Mouse (Mus musculus) megakaryocyte, embryonic 14.5 days (primary cell): ENCODE results near the gene D6Ertd527e. TPM values are rescaled to one million over a fixed set of nuclear protein-coding genes. Genes with fewer than 3 reads are reported as not detected.

ENCODE experiments used
- H3K27me3 ChIP-seq: replicated peaks from 2 replicates; pipeline ENCODE3; 2012; ENCODE audit warnings: inconsistent platforms
- H3K36me3 ChIP-seq: replicated peaks from 2 replicates; pipeline ENCODE3; 2012; ENCODE audit warnings: low read length, inconsistent platforms, mixed read lengths
- H3K4me1 ChIP-seq: 2 replicates; pipeline ENCODE4 v1.6.1; 2012; ENCODE audit warnings: inconsistent platforms
- H3K4me3 ChIP-seq: replicated peaks from 2 replicates; pipeline ENCODE3; 2012; ENCODE audit warnings: moderate library complexity, mild to moderate bottlenecking, inconsistent platforms
- H3K9me3 ChIP-seq: 2 replicates; pipeline ENCODE4 v1.6.1; 2012; ENCODE audit warnings: inconsistent platforms
- FLI1 ChIP-seq: IDR thresholded peaks from 2 replicates; pipeline ENCODE4 v1.6.1; 2012; ENCODE audit warnings: low read length, inconsistent platforms, mixed read lengths
- GATA1 ChIP-seq: IDR thresholded peaks from 3 replicates; pipeline ENCODE4 v1.6.1; 2012; ENCODE audit warnings: mixed read lengths, low read length, inconsistent platforms, borderline replicate concordance
- polyA plus RNA-seq: library from polyadenylated mRNA; stranded (reverse); fragments of >175 nt; gene quantifications from 2 replicates; pipeline ENCODE4 v1.2.3, GENCODE M21; 2012; ENCODE audit warnings: low replicate concordance; ENCODE audit not compliant: insufficient read depth

D6Ertd527e gene
- polyA plus RNA-seq, 1 experiment, result not detected

DNA sequence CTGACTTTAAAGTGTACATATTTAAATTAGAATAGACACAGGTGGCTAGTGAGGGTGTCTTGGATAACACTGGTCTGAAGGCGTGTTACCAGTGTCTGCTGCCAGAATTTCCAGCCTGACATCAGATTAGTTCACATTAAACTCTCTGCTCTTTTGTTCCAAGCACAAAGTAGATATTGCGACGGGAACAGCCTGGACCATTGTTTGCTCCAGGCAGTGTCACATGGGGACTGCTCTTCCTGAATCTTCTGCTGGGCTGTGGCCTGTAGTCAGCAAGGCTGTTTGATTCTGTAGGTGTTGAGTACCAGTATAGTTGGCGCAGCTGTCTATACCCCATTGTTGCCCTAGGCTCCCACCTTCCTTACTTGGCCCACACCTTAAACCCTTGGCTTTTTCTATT lies 19.4 kb downstream of the D6Ertd527e start:
- TF ChIP-seq GATA1, result no peak
- TF ChIP-seq FLI1, result no peak
- H3K9me3 ChIP-seq, result peaks cover 14% of the 10 kb centered on the region
- H3K36me3 ChIP-seq, result no peaks in the 10 kb centered on the region
- H3K27me3 ChIP-seq, result peaks cover 30% of the 10 kb centered on the region
- H3K4me3 ChIP-seq, result no peak overlapping the region
- H3K4me1 ChIP-seq, result peaks cover 3% of the 10 kb centered on the region; the same call in 1 of the 2 replicates

DNA sequence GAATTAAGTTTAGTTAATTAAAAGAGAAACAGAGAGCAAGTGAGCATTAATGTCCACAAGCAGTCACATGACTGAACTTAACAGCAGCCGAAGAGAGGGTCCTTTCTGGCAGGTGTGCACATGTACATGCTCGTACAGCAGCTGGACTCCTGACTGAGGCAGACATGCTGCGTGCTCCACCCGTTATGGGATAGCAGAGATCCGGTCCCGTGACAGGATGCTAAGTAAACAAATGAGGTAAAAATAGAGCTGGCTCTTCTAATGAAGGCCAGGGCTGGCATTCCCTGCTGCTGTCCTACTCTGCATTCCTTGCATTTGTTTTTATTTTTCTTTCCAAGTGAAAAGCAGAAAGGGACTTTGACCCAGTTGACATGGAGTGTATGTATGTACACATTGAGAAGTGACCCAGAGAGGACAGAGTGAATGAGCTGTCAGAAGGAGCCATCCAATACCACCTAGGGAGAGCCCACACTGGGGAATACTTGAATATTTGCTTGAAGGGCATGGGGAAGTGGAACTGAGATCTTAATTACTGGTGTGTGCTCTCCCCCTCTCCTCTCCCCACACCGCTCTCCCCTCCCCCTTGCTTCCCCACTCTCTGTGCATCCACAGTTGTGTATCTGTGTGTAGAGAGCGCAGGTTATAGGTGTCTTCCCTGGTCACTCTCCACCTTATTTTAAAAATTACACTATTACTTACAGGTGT lies 22.7 kb downstream of the D6Ertd527e start:
- no peaks in the 10 kb centered on the region for H3K36me3 ChIP-seq
- H3K4me1 ChIP-seq, result peaks cover 3% of the 10 kb centered on the region; the same call in 1 of the 2 replicates
- peaks cover 21% of the 10 kb centered on the region for H3K27me3 ChIP-seq
- no peak overlapping the region for H3K4me3 ChIP-seq
- TF ChIP-seq GATA1 (no peak), FLI1 (no peak)
- peaks cover 21% of the 10 kb centered on the region for H3K9me3 ChIP-seq

DNA sequence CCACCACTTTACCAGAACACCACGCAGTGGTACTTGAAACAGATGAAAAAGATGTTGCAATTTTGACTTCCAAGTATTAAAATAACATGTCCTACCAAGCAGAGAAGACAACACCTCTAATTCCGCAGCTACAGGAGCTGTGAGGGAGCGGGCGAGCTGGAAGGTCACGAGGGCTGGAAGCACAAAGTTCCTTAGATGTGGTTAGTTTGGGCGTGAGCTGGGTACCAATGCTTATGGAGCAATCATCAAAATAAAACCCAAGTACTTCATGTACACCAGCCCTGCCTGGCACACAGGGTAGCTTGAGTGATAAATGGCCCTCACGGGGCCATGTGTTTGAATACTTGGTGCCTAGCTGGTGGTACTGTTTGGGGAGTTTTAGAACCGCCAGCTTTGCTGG lies 25.3 kb downstream of the D6Ertd527e start:
- Histone ChIP-seq H3K4me3 (no peak overlapping the region), H3K9me3 (peaks cover 15% of the 10 kb centered on the region), H3K36me3 (no peaks in the 10 kb centered on the region), H3K27me3 (peaks cover 16% of the 10 kb centered on the region), H3K4me1 (peaks cover 3% of the 10 kb centered on the region; the same call in 1 of the 2 replicates)
- TF ChIP-seq GATA1, result no peak
- TF ChIP-seq FLI1, result no peak

DNA sequence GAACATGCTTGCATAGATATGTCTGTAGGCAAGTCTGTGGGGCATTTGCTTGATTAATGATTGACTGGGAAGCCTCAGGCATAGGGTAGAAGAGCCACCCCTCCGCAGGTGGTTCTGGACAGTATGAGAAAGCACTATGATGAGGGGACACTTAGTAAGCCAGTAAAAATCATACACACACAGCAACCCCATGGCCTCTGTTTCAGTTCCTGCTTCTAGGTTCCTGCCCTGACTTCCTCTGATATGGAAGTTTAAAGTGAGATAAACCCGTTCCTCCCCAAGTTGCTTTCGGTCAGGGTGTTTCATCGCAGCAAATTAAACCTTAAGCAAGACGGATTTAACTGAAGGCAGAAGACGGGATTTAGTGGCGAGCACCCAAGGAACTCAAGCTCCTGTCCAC lies 26.1 kb downstream of the D6Ertd527e start:
- TF ChIP-seq GATA1 (no peak), FLI1 (no peak)
- H3K4me1 ChIP-seq, result peaks cover 3% of the 10 kb centered on the region; the same call in 1 of the 2 replicates
- H3K9me3 ChIP-seq, result peaks cover 12% of the 10 kb centered on the region
- H3K36me3 ChIP-seq, result no peaks in the 10 kb centered on the region
- no peak overlapping the region for H3K4me3 ChIP-seq
- H3K27me3 ChIP-seq, result peaks cover 19% of the 10 kb centered on the region

DNA sequence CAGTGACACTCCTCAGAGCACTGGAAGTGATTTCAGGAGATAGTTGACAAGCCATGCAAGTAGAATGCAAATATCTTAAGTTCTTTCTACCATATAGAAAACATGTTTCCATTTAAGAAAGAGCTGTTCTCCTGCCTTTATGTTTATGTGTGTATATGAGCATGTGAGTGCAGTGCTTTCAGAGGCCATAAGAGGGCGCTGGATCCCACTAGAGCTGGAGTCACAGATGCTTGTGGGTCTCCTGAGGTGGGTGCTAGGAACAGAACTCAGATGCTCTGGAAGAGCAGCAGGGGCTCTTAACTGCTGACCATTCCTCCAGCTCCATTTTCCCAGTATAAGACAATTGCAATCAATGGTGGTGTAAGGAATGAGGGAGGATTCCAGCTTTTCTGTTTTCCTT lies 26.5 kb downstream of the D6Ertd527e start:
- H3K9me3 ChIP-seq, result peaks cover 12% of the 10 kb centered on the region
- H3K4me3 ChIP-seq, result no peak overlapping the region
- H3K4me1 ChIP-seq, result peaks cover 3% of the 10 kb centered on the region; the same call in 1 of the 2 replicates
- no peak for TF ChIP-seq FLI1
- TF ChIP-seq GATA1, result no peak
- no peaks in the 10 kb centered on the region for H3K36me3 ChIP-seq
- H3K27me3 ChIP-seq, result peaks cover 15% of the 10 kb centered on the region

DNA sequence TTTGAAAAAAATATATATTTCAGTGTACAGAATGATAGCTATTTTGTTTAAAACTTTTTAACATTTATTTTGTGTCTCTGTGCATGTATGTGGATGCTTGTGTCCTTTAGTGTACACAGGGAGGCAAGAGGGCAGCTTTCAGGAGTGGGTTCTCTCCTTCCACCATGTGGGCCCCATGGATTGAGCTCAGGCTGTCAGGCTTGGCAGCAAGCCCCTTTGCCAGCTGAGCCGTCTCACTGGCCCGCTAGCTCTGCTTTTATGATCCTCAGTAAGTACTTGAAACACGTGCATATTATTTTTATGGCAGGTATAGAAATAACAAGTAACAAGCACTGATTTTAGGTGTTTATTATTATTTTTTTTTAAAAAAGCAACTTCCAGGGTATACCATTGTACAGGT lies 29.0 kb downstream of the D6Ertd527e start:
- Histone ChIP-seq H3K36me3 (no peaks in the 10 kb centered on the region), H3K27me3 (peaks cover 22% of the 10 kb centered on the region), H3K9me3 (peaks cover 12% of the 10 kb centered on the region), H3K4me1 (no peaks in the 10 kb centered on the region), H3K4me3 (no peak overlapping the region)
- TF ChIP-seq GATA1 (no peak), FLI1 (no peak)

DNA sequence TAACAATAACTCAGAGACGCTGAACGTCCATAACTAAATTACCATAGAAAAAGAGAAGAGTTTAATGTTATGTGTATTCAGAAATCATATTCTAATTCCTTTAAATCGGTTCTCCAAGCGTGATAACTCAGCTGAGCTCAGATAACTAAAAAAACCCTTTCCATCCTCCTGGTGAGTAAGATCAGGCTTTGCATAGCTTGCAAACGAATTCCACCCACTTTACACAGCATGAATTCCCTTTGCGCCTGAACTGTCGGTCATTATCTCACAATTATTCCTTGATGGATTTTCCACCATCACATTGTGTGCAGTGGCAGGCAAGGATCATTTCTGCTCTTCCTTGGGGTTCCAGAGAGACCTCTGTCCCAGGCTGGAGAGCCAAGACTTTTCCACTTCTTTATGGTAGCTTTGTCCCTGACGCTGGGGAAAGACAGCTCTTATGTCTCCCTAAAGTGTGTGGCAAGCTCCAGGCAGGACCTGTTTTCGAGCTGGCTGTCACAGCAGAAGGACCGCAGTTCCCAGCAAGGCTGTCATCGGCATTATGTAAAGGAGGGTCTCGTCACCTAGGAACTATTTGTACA lies 29.5 kb downstream of the D6Ertd527e start:
- TF ChIP-seq FLI1 (no peak), GATA1 (no peak)
- peaks cover 22% of the 10 kb centered on the region for H3K27me3 ChIP-seq
- H3K4me1 ChIP-seq, result no peaks in the 10 kb centered on the region
- no peak overlapping the region for H3K4me3 ChIP-seq
- H3K9me3 ChIP-seq, result peaks cover 12% of the 10 kb centered on the region
- H3K36me3 ChIP-seq, result no peaks in the 10 kb centered on the region

DNA sequence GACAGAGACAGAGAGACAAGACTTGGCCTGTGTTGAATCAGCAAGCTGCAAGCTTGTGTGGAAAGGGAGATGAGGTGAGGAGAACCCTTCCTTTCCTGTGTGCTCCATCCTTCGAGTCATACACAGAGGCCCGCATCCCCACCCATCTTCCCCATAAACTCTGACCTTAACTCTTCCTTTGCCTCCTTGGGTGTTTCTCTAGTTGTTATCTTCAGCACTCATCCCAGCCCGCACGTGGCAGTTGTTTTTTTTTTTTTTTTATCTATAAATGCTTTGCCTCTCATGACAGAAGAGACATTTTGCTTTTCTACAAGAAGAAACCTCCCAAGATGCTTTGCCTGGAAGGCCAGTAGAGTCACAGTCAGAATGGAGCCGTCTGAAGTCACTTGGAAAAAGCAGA lies 33.9 kb downstream of the D6Ertd527e start:
- Histone ChIP-seq H3K36me3 (no peaks in the 10 kb centered on the region), H3K9me3 (no peaks in the 10 kb centered on the region), H3K4me1 (no peaks in the 10 kb centered on the region), H3K4me3 (no peak overlapping the region), H3K27me3 (peaks cover 46% of the 10 kb centered on the region)
- TF ChIP-seq GATA1, result no peak

DNA sequence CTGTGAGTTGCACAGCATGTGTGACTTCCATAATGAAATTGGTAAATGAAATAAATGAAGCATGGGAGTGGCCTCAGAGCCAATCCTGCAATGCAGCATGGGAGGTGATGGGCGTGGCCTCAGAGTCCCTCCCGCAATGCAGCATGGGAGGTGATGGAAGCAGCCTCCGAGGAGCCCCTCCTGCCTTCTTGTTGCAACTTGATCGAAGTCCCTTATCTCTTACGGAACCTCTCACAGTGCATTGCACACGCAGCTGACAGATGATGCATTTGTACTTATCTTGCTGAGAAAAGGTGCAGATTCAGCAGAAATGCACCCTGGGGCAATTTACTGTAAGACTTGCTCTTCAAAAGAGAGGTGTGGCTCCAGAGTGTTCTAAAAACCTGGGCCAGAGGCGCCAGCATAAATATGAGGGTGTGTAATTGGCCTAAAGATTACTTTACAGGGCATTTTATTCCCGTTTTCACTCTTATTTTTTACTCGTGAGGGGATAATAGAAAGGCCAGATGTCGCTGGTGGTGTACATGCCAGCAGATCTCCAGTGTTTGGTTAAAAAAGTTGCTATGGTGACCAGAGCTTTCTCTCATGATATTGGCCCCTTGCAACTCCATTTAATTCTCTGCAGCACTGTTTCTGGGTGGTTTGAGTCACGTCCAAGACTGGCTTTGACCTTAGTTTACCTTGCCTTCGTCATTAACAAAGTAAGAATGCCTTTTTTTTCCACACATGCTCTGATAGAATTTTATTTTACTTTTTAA lies 35.4 kb downstream of the D6Ertd527e start:
- Histone ChIP-seq H3K4me1 (no peaks in the 10 kb centered on the region), H3K27me3 (peaks cover 44% of the 10 kb centered on the region), H3K36me3 (no peaks in the 10 kb centered on the region), H3K4me3 (no peak overlapping the region), H3K9me3 (no peaks in the 10 kb centered on the region)
- TF ChIP-seq GATA1, result no peak
- no peak for TF ChIP-seq FLI1

DNA sequence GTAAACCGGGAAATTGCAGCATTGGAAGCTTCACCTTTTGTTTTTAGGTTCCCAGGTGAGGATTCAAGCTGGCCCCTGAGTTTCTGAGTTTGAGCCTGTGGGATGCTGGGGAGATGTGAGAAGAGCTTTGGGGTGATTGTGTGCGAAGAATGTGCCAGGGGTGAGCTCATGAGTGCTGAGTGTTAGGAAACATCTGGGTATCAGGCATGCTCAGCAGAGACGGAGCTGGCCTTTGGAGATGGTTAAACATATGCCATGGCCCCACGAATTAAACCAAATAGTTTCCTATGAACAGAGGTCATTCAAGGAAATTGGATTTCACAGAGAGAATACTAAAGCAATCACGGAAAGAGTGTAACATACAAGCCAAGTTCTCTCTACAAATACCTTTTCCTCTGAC lies 37.7 kb downstream of the D6Ertd527e start:
- Histone ChIP-seq H3K36me3 (no peaks in the 10 kb centered on the region), H3K4me1 (no peaks in the 10 kb centered on the region)
- TF ChIP-seq FLI1, result no peak

More for the DNA sequence above, 37.7 kb downstream of the D6Ertd527e start:
- Histone ChIP-seq H3K9me3 (no peaks in the 10 kb centered on the region), H3K4me3 (no peak overlapping the region), H3K27me3 (peaks cover 36% of the 10 kb centered on the region)
